Mouse (Mus musculus): ENCODE results near the gene Fam20a. TPM values are rescaled to one million over a fixed set of nuclear protein-coding genes. Genes with fewer than 3 reads are reported as not detected.

Fam20a gene
- polyA plus RNA-seq (2017; shearing (Covaris generic)) = 2.8 TPM

DNA sequence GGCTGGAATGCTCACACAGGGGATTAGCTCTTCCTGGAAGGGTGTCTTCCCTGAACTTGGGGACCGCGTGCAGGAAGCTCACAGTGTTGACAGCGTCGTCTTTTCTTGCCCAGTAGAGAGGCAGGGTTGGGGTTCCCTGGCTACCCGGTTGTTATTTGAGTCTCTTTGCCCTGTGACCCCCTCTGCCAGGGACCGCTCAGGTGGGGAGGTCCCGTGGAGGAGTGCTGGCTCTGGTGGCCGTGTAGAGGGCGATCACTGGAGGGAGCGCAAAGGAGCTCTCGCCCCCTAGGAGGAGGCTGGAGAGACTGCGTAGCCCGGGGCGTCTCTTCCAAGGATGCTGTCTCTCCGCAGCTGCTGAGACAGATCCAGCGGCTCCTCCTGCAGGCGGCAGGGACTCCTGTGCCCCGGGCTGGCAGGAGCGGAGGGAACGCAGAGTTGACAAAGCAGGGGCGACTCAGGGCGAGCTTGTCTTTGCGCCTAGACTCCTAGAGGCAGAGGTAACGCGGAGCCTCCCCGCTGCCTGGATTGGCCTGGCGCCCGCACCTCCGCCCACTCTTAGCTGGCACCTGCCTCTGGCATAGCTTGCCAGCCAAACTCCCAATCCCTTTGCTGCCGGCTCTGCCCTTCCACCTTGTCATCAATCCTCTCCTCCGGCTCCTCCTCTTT, at the start of gene Fam20a:
Fam20a (minus strand) TSS at position 499 of the 666 bp plus-strand sequence.

GRCm38 (mm10) chr11:109649206-109649605, 72.9 kb downstream of the Fam20a start, which contains the start of gene Prkar1a:
Gene Prkar1a (plus strand): TSS chr11:109649405.

Other genes with a start within 250 kb of the Fam20a start
- 0.99 TPM for gene Arsg, start 248.9 kb downstream of the Fam20a start, polyA plus RNA-seq (2017; shearing (Covaris generic))
- gene Slc16a6, start 248.7 kb downstream of the Fam20a start, polyA plus RNA-seq (2017; shearing (Covaris generic)) = 23.2 TPM
- 0.54 TPM for gene Wipi1, start 110.3 kb downstream of the Fam20a start, polyA plus RNA-seq (2017; shearing (Covaris generic))
- gene Prkar1a, start 72.9 kb downstream of the Fam20a start, polyA plus RNA-seq (2017; shearing (Covaris generic)) = 613 TPM
- gene 1700012B07Rik, start 105.8 kb upstream of the Fam20a start, polyA plus RNA-seq (2017; shearing (Covaris generic)) = not detected